Mouse (Mus musculus) spleen, embryonic (tissue): ENCODE measurements around the gene Chchd2.

Source experiments
- CTCF ChIA-PET: fragments of 350-600 bp; sonication (Branson Sonifier 250); formaldehyde crosslinking; loops from one replicate; lab custom pipeline; 2022; lab: Charles Lee

Gene Chchd2

DNA sequence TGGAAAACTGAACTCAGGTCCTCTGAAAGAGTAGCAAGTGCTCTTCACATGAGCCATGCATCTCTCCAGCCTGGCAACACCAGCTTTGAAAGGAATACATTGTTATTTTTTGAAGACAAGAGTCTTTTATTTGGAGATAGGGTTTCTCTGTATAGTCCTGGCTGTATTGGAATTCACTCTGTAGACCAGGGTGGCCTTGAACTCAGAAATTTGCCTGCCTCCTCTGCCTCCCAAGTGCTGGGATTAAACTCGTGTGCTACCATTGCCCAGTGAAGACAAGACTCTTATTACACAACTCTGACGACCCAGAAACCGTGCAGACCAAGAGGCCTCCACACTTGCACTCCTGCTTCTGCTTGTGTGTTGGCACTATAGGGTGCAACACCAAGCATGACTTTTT lies 7.4 kb downstream of the Chchd2 start:
- CTCF ChIA-PET: no interaction called here

- CTCF ChIA-PET: no interaction called here
Measured at GRCm38 (mm10) chr5:129878946-129879345, 8.3 kb downstream of the Chchd2 start.

DNA sequence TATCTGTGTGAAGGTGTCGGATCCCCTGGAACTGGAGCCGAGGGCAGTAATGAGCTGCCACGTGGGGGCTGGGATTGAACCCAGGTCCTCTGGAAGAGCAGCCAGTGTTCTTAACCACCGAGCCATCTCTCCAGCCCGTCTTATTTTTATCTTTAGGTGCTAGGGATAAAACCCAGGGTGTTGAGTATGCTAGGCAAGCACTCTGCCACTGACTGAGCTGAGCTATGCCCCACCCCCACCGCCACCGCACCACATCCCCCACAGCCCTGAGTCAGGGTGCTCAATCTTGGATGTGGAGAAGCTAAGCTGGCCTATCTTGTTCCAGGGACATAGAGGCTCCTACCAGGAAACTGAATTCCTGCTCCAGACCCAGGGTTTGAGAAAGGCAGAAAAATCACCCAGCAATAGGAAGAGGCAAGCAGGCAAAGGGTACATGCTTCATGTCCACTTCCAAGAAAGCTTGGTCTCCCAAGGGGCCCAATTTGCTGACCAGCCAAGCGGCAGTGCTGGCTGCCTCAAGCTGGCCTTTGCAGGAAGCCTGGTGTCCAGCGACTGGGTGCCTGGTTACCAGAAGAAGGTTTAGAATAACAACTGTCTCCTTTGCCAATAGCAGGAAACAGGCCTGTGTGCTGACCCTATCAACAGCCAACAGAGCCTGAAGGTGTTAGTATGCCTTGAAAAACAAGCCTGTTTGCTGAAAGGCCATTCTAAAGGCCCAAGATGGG lies 9.4 kb downstream of the Chchd2 start:
- CTCF ChIA-PET: no interaction called here

- CTCF ChIA-PET: no interaction called here
Measured at GRCm38 (mm10) chr5:129875098-129875497, 12.2 kb downstream of the Chchd2 start.

DNA sequence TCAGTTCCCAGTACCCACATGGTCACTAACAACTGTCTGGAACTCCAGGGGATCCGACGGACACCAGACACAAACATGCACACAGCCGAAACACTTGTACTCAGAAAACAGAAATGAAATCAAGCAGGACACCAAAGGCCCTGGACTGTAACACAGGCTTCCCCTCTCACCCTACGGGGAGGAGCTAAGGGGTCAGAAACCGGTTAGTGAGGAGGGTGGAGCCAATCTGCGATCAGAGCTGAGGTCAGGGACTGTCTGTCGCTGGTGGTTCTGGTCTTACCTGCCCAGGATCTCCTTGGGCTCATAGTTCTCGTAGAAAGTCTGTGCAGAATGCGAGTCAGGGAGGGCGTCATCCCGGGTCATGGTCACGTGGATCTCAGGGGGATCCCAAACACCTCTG lies 13.3 kb downstream of the Chchd2 start:
- CTCF ChIA-PET: no interaction called here

DNA sequence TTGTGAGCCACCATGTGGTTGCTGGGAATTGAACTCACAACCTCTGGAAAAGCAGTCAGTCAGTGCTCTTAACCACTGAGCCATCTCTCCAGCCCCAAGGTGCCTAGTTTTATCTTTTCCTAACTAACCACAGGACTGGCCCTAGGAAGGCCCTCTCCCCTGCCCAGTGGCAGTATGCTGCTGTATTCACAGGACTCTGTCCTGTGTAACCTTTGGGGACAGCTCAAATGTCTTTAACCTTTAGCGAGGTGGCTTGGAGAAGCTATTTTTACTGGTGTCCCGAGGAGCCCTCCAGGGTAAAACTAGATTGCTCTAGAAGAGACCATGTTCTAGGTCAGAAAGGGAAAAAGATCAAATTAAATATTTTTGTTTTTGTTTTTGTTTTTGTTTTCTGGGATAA lies 16.0 kb downstream of the Chchd2 start:
- CTCF ChIA-PET: no interaction called here

- CTCF ChIA-PET: no interaction called here
Measured at GRCm38 (mm10) chr5:129869238-129869995, 17.9 kb downstream of the Chchd2 start.

GRCm38 (mm10) chr5:129865841-129866240 lies 21.4 kb downstream of the Chchd2 start:
- CTCF ChIA-PET: interaction anchor here (1.0 kb wide), 1 partner anchor 22 kb away, joined by 5 read pairs; the partner anchor contains the start of gene Chchd2

GRCm38 (mm10) chr5:129864467-129864866 lies 22.8 kb downstream of the Chchd2 start:
- CTCF ChIA-PET: no interaction called here

DNA sequence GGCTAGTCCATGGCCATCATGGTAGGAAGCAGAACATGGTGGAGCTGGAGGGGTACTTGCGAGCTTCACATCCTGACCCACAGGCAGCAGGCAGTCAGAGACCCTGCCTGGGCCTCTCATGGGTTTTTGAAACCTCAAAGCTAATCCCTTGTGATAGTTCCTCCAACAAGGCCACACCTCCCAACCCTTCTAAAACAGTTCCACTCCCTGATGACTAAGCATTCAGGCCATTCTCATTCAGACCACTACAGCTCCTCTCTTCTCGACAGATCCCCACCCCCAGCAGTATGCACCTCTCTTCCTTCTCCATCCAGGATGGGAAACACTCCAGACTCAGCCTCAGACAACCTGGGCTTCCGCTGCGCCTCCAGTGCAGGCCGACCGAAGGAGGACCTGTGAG lies 24.9 kb downstream of the Chchd2 start:
- CTCF ChIA-PET: no interaction called here

GRCm38 (mm10) chr5:129856414-129856813 lies 30.9 kb downstream of the Chchd2 start:
- CTCF ChIA-PET: interaction anchor here (0.6 kb wide), 1 partner anchor 367 kb away, joined by 16 read pairs; no protein-coding TSS in a partner anchor

DNA sequence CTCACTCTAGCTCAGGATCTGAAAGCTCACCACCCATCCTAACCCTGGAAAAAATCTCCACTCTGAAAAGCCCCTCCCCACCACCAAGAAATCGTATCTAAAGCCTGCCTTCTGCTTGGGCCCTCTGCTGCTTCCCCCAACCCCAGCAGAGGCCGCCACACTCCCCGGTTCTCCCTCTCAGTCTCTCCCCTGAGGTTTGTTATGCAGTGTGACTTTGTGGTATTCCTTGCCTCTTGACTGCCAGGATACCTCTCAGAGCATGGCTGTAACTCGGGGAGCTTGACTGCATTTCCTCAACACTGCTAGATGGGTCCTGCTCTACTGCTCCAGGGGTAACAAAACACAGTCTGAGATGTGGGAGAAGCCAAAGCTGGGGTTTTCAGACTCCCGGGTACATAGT lies 32.1 kb downstream of the Chchd2 start:
- CTCF ChIA-PET: no interaction called here

DNA sequence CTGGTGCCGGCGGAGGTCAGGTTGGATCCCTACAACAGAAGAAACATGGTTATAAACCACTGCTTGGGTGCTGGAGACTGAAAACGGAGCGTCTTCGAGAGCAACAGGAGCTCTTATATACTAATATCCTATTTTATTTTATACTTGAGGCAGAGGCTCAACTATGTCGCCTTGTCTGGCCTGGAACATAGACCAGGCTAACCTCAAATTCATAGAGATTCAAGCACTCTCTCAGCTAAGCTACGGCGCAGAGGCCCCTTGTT lies 39.8 kb downstream of the Chchd2 start:
- CTCF ChIA-PET: interaction anchor here (0.7 to 0.9 kb wide), 3 partner anchors 60 to 409 kb away, joined by 3 to 6 read pairs (median 3); partner anchors contain the start of genes Mmp17 and Psph

- CTCF ChIA-PET: interaction anchor here (0.7 to 1.1 kb wide), 3 partner anchors 60 to 409 kb away, joined by 3 to 6 read pairs (median 3); partner anchors contain the start of gene Psph
Measured at GRCm38 (mm10) chr5:129846752-129847557, 40.3 kb downstream of the Chchd2 start, which contains the start of gene Sumf2. Gene Sumf2 (plus strand): TSS chr5:129846986.

DNA sequence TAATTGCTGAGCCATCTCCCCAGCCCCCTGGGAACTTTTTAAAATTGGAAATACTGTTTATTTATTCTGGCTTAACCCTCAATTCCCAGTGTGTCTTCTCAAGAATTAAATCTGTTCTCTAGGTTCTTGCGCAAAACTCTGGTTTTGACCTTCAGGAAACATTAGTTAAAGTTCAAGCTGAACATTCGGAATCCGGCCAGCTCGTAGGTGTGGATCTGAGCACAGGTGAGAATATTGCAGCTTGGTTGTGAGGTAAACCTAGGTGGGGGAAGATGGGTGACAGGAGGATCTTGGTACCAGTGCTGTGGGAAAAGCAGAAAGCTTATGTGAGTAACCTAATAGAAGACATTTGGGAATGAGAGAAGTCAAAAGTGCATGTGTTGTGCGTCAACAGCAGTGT lies 42.4 kb downstream of the Chchd2 start:
- CTCF ChIA-PET: no interaction called here
